Comparison of ENCODE assay signal across 12 mouse cellular contexts in genomic region chr5:5326716-5327115, GRCm38 (mm10).
DNase-seq lines count a peak whose midpoint lies in the region; TF ChIP-seq lines count a peak whose summit lies in the region.
"Had no signal": no experiment of that assay in that cellular context is flagged by ENCODE, and none has a peak within 500 bp of the region (broad histone marks: within the 10 kb centered on the region; RNA-seq: fewer than 3 reads in every experiment).

No protein-coding gene starts in this region.

- intact Hi-C loops in gastrocnemius, adult 2 months (cut with DNase I) = no loop called here

- peak; percentile 47 for DNase-seq in gastrocnemius, adult 18-20 months (ENCODE audit: low spot score)
- no peak for DNase-seq in gastrocnemius, postnatal 4 days (ENCODE audit: low spot score in 2 of 2)
- DNase-seq in 3134 (ENCODE audit: extremely low read depth, insufficient read length, low spot score) = peak; percentile 71
- peak; percentile 71 for DNase-seq in adrenal gland, postnatal 10 days
- peak; percentile 64 for DNase-seq in gastrocnemius, adult 2 months
- no peak for DNase-seq in embryo, embryonic 9.5 days (ENCODE audit: extremely low spot score)
- DNase-seq in thymus, postnatal 14 days = no peak
- DNase-seq in kidney, adult 11 months = no peak
- DNase-seq: thymus, adult 18-20 months had no signal

- H3K4me3 ChIP-seq in gastrocnemius, adult 2 months = no peak overlapping the region
- H3K4me3 ChIP-seq: intestine, embryonic 15.5 days; layer of hippocampus, adult 2 months; liver, embryonic 15.5 days had no signal

- TF ChIP-seq CTCF in gastrocnemius, adult 2 months (IDR thresholded peaks at IDR 0.05) = no peak

- H3K27ac ChIP-seq in gastrocnemius, adult 2 months = no peak overlapping the region
- H3K27ac ChIP-seq: intestine, embryonic 15.5 days; layer of hippocampus, adult 2 months; liver, embryonic 15.5 days had no signal

Comparison
In these comparisons a context has a peak if more than half of its experiments do, and no peak if none do; other contexts are left out.
1. DNase-seq: peak in gastrocnemius, adult 18-20 months (single experiment), 3134 (single experiment), adrenal gland, postnatal 10 days (single experiment) and gastrocnemius, adult 2 months (single experiment); none in gastrocnemius, postnatal 4 days (0 of 2), embryo, embryonic 9.5 days (single experiment), thymus, postnatal 14 days (single experiment) and kidney, adult 11 months (single experiment).